Mouse (Mus musculus): ENCODE data around the gene Zfp541.

DNA sequence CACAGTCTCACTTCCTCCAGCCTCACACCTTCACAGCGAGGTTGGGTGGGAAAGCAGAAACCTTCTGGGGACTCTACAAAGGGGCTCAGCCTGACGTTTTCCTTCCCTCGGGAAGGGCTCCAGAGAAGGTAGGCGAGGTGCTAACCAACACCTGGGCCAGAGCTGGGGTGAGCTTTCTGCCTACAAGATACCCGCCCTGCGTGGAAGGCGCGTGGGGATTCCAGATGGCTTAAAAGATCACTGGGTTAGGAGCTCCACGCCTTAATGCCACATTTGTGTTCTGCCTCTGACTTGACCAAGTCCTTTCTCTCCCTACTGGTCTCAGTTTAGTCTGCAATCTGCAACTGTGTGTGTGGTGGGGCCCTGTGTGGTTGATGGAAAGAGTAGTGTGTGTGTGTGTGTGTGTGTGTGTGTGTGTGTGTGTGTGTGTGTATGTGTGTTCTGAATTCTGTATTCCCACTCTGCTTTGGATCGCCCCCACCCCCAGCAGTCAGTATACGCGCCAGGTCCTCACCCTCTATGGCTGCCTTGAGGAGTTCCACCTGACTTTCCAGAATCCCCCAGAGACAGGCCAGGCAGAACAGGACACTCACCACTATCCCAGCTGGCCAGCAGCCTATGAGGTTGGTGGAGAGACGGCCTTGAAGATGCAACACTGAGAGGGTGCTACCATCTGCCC lies 69.5 kb downstream of the Zfp541 start:
- TF ChIP-seq CTCF (IDR thresholded peaks at IDR 0.05; ENCODE audit: low read depth) (no peak), EP300 (IDR thresholded peaks at IDR 0.05; ENCODE audit: low read depth) (no peak)
